Mouse (Mus musculus): ENCODE measurements around the gene Bri3. TPM values are rescaled to one million over a fixed set of nuclear protein-coding genes. Genes with fewer than 3 reads are reported as not detected.
"Not testable (repeated sequence)": the region's sequence is repeated elsewhere in the genome, so short reads cannot be mapped to it uniquely, and the experiment has no call there.

The Bri3 gene
- total and polyA plus RNA-seq, 2 experiments from 2014 or later: 19.4 to 124 TPM

GRCm38 (mm10) chr5:144321681-144322080, 77.4 kb downstream of the Bri3 start:
- Histone ChIP-seq H3K4me1 (ENCODE audit: insufficient read depth, low read length) (no peaks in the 10 kb centered on the region), H3K4me2 (ENCODE audit: low read depth, low read length, poor library complexity, severe bottlenecking) (no peak overlapping the region), H3K36me3 (ENCODE audit: insufficient read depth, low read length) (no peaks in the 10 kb centered on the region), H3K4me3 (ENCODE audit: low read depth, low read length) (no peak overlapping the region), H3K27me3 (ENCODE audit: insufficient read depth, low read length) (no peaks in the 10 kb centered on the region), H3K27ac (ENCODE audit: low read depth, low read length) (no peak overlapping the region), H3K9ac (replicated peaks; ENCODE audit: low read length, poor library complexity, severe bottlenecking) (no peak overlapping the region), H3K9me3 (ENCODE audit: low read length) (no peaks in the 10 kb centered on the region)
- 78% methylated on average over 7 of the region's 7 CpGs for WGBS
- DNase-seq (ENCODE audit: low spot score): no peak
- TF ChIP-seq CTCF (IDR thresholded peaks at IDR 0.05): no peak
- no peak for ATAC-seq (ENCODE audit: low FRiP score)

- TF ChIP-seq CTCF (IDR thresholded peaks at IDR 0.05): no peak
- H3K9ac ChIP-seq (replicated peaks; ENCODE audit: low read length, poor library complexity, severe bottlenecking): no peak overlapping the region
- 90% methylated on average over 3 of the region's 3 CpGs for WGBS
- DNase-seq (ENCODE audit: low spot score) (no peak), ATAC-seq (ENCODE audit: low FRiP score) (no peak)
- no peaks in the 10 kb centered on the region for H3K27me3 ChIP-seq (ENCODE audit: insufficient read depth, low read length)
- H3K4me3 ChIP-seq (ENCODE audit: low read depth, low read length): no peak overlapping the region
- no peaks in the 10 kb centered on the region for H3K4me1 ChIP-seq (ENCODE audit: insufficient read depth, low read length)
- H3K9me3 ChIP-seq (ENCODE audit: low read length): no peaks in the 10 kb centered on the region
- H3K4me2 ChIP-seq (ENCODE audit: low read depth, low read length, poor library complexity, severe bottlenecking): no peak overlapping the region
- H3K27ac ChIP-seq (ENCODE audit: low read depth, low read length): no peak overlapping the region
- no peaks in the 10 kb centered on the region for H3K36me3 ChIP-seq (ENCODE audit: insufficient read depth, low read length)
Measured at GRCm38 (mm10) chr5:144322717-144323116, 78.5 kb downstream of the Bri3 start.

- ATAC-seq (ENCODE audit: low FRiP score): no peak
- Histone ChIP-seq H3K36me3 (ENCODE audit: insufficient read depth, low read length) (no peaks in the 10 kb centered on the region), H3K4me2 (ENCODE audit: low read depth, low read length, poor library complexity, severe bottlenecking) (no peak overlapping the region), H3K27me3 (ENCODE audit: insufficient read depth, low read length) (no peaks in the 10 kb centered on the region), H3K27ac (ENCODE audit: low read depth, low read length) (no peak overlapping the region), H3K9ac (replicated peaks; ENCODE audit: low read length, poor library complexity, severe bottlenecking) (no peak overlapping the region), H3K4me1 (ENCODE audit: insufficient read depth, low read length) (no peaks in the 10 kb centered on the region), H3K9me3 (ENCODE audit: low read length) (no peaks in the 10 kb centered on the region), H3K4me3 (ENCODE audit: low read depth, low read length) (no peak overlapping the region)
- 91% methylated on average over 11 of the region's 11 CpGs for WGBS
- no peak for DNase-seq (ENCODE audit: low spot score)
- no peak for TF ChIP-seq CTCF (IDR thresholded peaks at IDR 0.05)
Measured at GRCm38 (mm10) chr5:144334010-144334409, 89.8 kb downstream of the Bri3 start.

- H3K27me3 ChIP-seq (ENCODE audit: insufficient read depth, low read length); H3K4me1 ChIP-seq (ENCODE audit: insufficient read depth, low read length); H3K27ac ChIP-seq (ENCODE audit: low read depth, low read length); H3K9ac ChIP-seq (replicated peaks; ENCODE audit: low read length, poor library complexity, severe bottlenecking); H3K4me3 ChIP-seq (ENCODE audit: low read depth, low read length); DNase-seq (ENCODE audit: low spot score); H3K36me3 ChIP-seq (ENCODE audit: insufficient read depth, low read length); H3K4me2 ChIP-seq (ENCODE audit: low read depth, low read length, poor library complexity, severe bottlenecking); H3K9me3 ChIP-seq (ENCODE audit: low read length); ATAC-seq (ENCODE audit: low FRiP score): not testable (repeated sequence)
- 87% methylated on average over 6 of the region's 6 CpGs for WGBS
Measured at GRCm38 (mm10) chr5:144335357-144335756, 91.1 kb downstream of the Bri3 start.

GRCm38 (mm10) chr5:144338787-144339186, 94.5 kb downstream of the Bri3 start:
- no peak overlapping the region for H3K4me2 ChIP-seq (ENCODE audit: low read depth, low read length, poor library complexity, severe bottlenecking)
- no peak overlapping the region for H3K4me3 ChIP-seq (ENCODE audit: low read depth, low read length)
- no peaks in the 10 kb centered on the region for H3K9me3 ChIP-seq (ENCODE audit: low read length)
- ATAC-seq (ENCODE audit: low FRiP score): no peak
- whole genome bisulfite sequencing: 57% methylated on average over 1 of the region's 1 CpGs
- H3K27ac ChIP-seq (ENCODE audit: low read depth, low read length): no peak overlapping the region
- H3K36me3 ChIP-seq (ENCODE audit: insufficient read depth, low read length): no peaks in the 10 kb centered on the region
- H3K9ac ChIP-seq (replicated peaks; ENCODE audit: low read length, poor library complexity, severe bottlenecking): no peak overlapping the region
- TF ChIP-seq CTCF (IDR thresholded peaks at IDR 0.05): no peak
- H3K4me1 ChIP-seq (ENCODE audit: insufficient read depth, low read length): no peaks in the 10 kb centered on the region
- no peak for DNase-seq (ENCODE audit: low spot score)
- H3K27me3 ChIP-seq (ENCODE audit: insufficient read depth, low read length): no peaks in the 10 kb centered on the region

GRCm38 (mm10) chr5:144341085-144341484, 96.8 kb downstream of the Bri3 start:
- no peaks in the 10 kb centered on the region for H3K27me3 ChIP-seq (ENCODE audit: insufficient read depth, low read length)
- no peaks in the 10 kb centered on the region for H3K36me3 ChIP-seq (ENCODE audit: insufficient read depth, low read length)
- no peak overlapping the region for H3K4me2 ChIP-seq (ENCODE audit: low read depth, low read length, poor library complexity, severe bottlenecking)
- no peaks in the 10 kb centered on the region for H3K9me3 ChIP-seq (ENCODE audit: low read length)
- 79% methylated on average over 1 of the region's 1 CpGs for WGBS
- no peak for DNase-seq (ENCODE audit: low spot score)
- H3K4me3 ChIP-seq (ENCODE audit: low read depth, low read length): no peak overlapping the region
- no peak overlapping the region for H3K9ac ChIP-seq (replicated peaks; ENCODE audit: low read length, poor library complexity, severe bottlenecking)
- no peak for ATAC-seq (ENCODE audit: low FRiP score)
- H3K4me1 ChIP-seq (ENCODE audit: insufficient read depth, low read length): no peaks in the 10 kb centered on the region
- no peak for TF ChIP-seq CTCF (IDR thresholded peaks at IDR 0.05)
- no peak overlapping the region for H3K27ac ChIP-seq (ENCODE audit: low read depth, low read length)

All from midbrain, postnatal 0 days (tissue).